Mouse (Mus musculus) common myeloid progenitor, adult 5-6 weeks (primary cell): ENCODE results near the gene Bub1b. TPM values are rescaled to one million over a fixed set of nuclear protein-coding genes. Genes with fewer than 3 reads are reported as not detected.

Experiments used
- ATAC-seq: replicated peaks from 2 replicates; pipeline ENCODE4 v1.8.0; 2016; ENCODE audit warnings: low read depth, mild to moderate bottlenecking, moderate TSS enrichment, inconsistent platforms; ENCODE audit not compliant: poor library complexity, severe bottlenecking
- total RNA-seq: library from RNA; stranded (forward); fragments of 200-1000, 187-1606 nt; gene quantifications from 2 replicates; pipeline ENCODE4 v1.2.3, GENCODE M21; 2017

The Bub1b gene
- total RNA-seq, 1 experiment from 2014 or later, result 103 TPM

- peak; percentile 16; the same call in 1 of the 2 replicates for ATAC-seq
Observed at GRCm38 (mm10) chr2:118662902-118663803, 65.1 kb downstream of the Bub1b start, which contains the start of gene Pak6. Gene Pak6, plus strand, starts transcription at chr2:118663303.

- ATAC-seq, result no peak
Observed at GRCm38 (mm10) chr2:118663804-118664766, 66.1 kb downstream of the Bub1b start.

GRCm38 (mm10) chr2:118664975-118665516, 67.0 kb downstream of the Bub1b start:
- ATAC-seq, result no peak

GRCm38 (mm10) chr2:118665616-118666015, 67.6 kb downstream of the Bub1b start:
- ATAC-seq, result no peak

- ATAC-seq, result no peak
Observed at GRCm38 (mm10) chr2:118667181-118667580, 69.2 kb downstream of the Bub1b start.

- no peak for ATAC-seq
Observed at GRCm38 (mm10) chr2:118669245-118669644, 71.2 kb downstream of the Bub1b start.

GRCm38 (mm10) chr2:118669785-118670184, 71.8 kb downstream of the Bub1b start:
- no peak for ATAC-seq

GRCm38 (mm10) chr2:118671728-118672127, 73.7 kb downstream of the Bub1b start:
- ATAC-seq, result no peak

- ATAC-seq, result no peak
Observed at GRCm38 (mm10) chr2:118673686-118674465, 75.9 kb downstream of the Bub1b start.

- no peak for ATAC-seq
Observed at GRCm38 (mm10) chr2:118674500-118674899, 76.5 kb downstream of the Bub1b start.

- ATAC-seq, result peak; percentile 31
Observed at GRCm38 (mm10) chr2:118676839-118677741, 79.1 kb downstream of the Bub1b start.

- ATAC-seq, result no peak
Observed at GRCm38 (mm10) chr2:118677817-118678216, 79.8 kb downstream of the Bub1b start.

- no peak for ATAC-seq
Observed at GRCm38 (mm10) chr2:118679577-118679976, 81.6 kb downstream of the Bub1b start.

GRCm38 (mm10) chr2:118680926-118681325, 82.9 kb downstream of the Bub1b start:
- ATAC-seq, result no peak

GRCm38 (mm10) chr2:118682544-118683260, 84.7 kb downstream of the Bub1b start:
- ATAC-seq, result 0 out of 2 replicates have a peak, but pooled peaks have one; percentile 40

- ATAC-seq, result no peak
Observed at GRCm38 (mm10) chr2:118685088-118685487, 87.1 kb downstream of the Bub1b start.

GRCm38 (mm10) chr2:118686693-118687092, 88.7 kb downstream of the Bub1b start:
- ATAC-seq, result no peak

- ATAC-seq, result no peak
Observed at GRCm38 (mm10) chr2:118687791-118688190, 89.8 kb downstream of the Bub1b start.
